Mouse (Mus musculus) adrenal gland (tissue): ENCODE data around the gene Ugt8a.

Experiments used
- intact Hi-C: fragments of 180-260 bp; cut with DNase I; formaldehyde crosslinking; loops from one replicate; pipeline ENCODE4 v1.15.1; 2025

The Ugt8a gene

DNA sequence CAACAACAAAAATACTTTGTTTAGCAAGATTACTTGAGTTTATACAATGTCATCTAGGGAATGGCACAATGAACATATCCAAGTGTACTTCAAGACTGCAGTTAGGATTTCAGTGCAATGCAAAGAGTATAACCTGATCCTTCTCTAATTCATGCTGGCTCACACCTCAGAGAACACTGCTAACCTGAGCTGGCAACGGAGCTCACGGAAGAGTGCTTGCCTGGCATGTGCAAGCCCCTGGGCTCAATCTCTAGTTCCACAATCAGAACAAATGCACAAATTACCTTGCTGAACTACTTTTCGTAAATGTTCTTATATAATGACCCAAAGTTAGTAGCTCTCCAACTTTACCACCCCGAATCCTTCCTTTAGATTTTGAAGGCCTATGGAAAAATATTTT is 68.5 kb downstream of the Ugt8a start:
- intact Hi-C loops = no loop called here

DNA sequence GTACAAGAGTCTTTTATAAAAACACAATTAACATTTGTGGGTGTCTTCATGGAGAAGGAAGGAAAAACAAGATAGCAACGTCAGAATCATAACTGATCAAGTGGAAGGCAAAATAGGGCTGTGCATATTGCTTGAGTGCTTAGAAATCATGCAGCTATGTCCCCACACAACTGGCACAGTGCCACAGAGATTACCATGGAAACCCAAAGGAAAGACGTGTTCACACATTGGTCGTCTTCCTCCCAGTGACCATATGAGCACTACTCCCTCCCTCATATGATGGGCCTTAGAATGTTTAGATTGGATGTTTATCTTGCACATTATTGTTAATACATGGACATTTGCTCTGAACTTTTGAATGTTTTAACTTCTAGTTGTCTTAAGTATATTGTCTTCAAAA is 76.8 kb downstream of the Ugt8a start:
- intact Hi-C loops = no loop called here

DNA sequence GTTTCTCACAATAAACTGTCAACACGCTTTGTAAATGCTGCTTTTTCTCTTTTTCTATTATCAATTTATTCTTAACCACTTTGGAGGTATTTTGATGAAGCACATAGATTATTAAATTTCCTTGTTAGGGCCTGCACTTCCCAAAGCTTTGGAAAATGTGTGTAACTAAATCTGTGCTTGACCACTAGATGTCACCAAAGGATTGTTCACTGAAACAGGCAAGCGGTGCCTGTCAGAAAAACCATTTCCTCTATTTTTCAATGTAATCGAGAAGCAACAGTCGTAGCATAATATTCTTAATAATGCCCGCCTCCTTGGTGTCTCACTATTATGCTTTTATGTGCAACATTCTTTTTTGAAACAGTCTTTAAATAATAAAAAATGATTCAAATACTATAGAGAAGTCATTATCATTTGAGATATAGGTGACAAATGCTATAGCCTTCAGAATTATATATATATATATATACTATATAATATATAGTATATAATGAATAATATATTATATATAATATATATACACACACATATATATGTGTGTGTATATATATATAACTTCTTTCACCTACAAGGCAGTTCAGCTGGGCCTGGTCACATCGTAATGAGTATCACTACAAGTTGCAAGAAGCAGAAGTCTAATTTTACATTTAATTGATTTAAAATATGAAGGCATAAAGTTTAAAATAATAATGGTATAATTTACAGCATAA is 89.1 kb downstream of the Ugt8a start:
- intact Hi-C loops = no loop called here

DNA sequence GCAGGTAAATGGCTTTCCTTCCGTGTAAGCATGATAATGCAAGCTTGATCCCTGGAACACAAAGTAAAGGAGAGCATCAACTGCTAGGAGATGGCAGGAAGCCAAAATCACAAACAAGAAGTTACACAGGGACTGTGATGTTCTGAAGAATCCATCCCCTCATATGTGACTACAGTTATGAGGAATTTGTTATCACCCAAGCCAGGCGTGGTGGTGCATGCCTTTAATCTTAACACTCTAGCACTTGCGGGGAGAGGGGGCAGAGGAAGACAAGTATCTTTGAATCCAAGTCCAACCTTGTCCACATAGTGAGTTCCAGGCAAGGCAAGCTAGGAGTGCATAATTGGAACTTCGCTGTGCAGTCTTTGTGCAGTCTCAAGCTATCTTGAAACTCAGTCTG is 110.4 kb downstream of the Ugt8a start:
- intact Hi-C loops = no loop called here

DNA sequence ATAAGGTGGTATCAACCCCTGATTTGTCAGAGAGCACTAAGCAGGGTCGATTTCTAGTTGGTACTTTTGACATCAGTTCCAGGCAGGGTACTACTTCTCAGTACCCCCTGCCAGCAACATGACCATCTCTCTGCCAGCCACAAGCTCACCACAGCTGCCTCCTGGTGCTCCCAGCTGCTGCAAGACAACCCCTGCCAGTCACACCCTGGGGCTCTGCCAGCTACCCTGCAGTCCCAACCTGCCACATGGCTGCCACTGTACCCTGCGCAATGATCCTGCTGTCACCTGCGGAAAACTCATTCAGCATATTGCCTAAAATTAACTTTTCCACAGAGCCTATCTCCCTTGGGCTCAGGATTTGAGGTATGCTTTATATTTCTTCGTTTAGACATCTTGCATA is 111.2 kb downstream of the Ugt8a start:
- intact Hi-C loops = no loop called here

DNA sequence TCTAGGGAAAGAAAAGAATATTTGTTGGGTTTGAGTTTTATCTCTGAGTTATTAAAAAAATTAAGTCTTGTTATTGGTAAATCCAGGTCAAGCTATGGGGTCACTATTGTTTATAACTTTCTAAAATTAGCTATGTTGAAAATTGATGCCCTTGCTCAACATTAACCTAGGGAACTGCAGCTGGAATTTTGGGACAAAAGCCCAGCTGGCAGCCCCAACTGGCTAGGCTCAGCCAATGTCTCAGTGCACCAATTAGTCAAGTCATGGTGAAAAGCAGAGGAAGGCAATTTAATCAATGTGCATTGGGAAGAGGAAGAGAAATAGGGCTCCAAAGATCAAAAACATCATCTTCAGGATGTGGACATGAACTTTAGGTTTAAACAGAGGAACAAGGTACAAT is 118.7 kb downstream of the Ugt8a start:
- intact Hi-C loops = no loop called here
